Mouse (Mus musculus): ENCODE data around the gene Esr2. TPM values are rescaled to one million over a fixed set of nuclear protein-coding genes. Genes with fewer than 3 reads are reported as not detected.
A peak's percentile ranks its signal among the peaks of the same experiment; 100 is the strongest.
"Not testable (repeated sequence)": the region's sequence is repeated elsewhere in the genome, so short reads cannot be mapped to it uniquely, and the experiment has no call there.

The Esr2 gene
- polyA plus RNA-seq, 1 experiment from 2014 or later, result 0.64 TPM

- Histone ChIP-seq H3K36me3 (no peaks in the 10 kb centered on the region), H3K9me3 (no peaks in the 10 kb centered on the region), H3K27ac (no peak overlapping the region), H3K9ac (no peak overlapping the region), H3K4me1 (no peaks in the 10 kb centered on the region), H3K4me2 (replicated peaks) (no peak overlapping the region), H3K4me3 (no peak overlapping the region), H3K27me3 (no peaks in the 10 kb centered on the region)
- WGBS, result 39% methylated on average over 8 of the region's 8 CpGs
- no peak for ATAC-seq (ENCODE audit: insufficient number of reproducible peaks, insufficient read depth, low FRiP score, low TSS enrichment)
These were observed 10.8 kb upstream of the Esr2 start for GRCm38 (mm10) chr12:76187849-76188248.

- WGBS, result 97% methylated on average over 1 of the region's 1 CpGs
- Histone ChIP-seq H3K4me1 (no peaks in the 10 kb centered on the region), H3K27me3 (no peaks in the 10 kb centered on the region), H3K36me3 (no peaks in the 10 kb centered on the region), H3K9ac (no peak overlapping the region), H3K9me3 (no peaks in the 10 kb centered on the region), H3K4me3 (no peak overlapping the region), H3K4me2 (replicated peaks) (no peak overlapping the region), H3K27ac (no peak overlapping the region)
- ATAC-seq (ENCODE audit: insufficient number of reproducible peaks, insufficient read depth, low FRiP score, low TSS enrichment), result no peak
These were observed 9.4 kb upstream of the Esr2 start for GRCm38 (mm10) chr12:76186473-76186872.

- Histone ChIP-seq H3K36me3 (no peaks in the 10 kb centered on the region), H3K9me3 (no peaks in the 10 kb centered on the region), H3K4me2 (replicated peaks) (no peak overlapping the region), H3K27me3 (no peaks in the 10 kb centered on the region), H3K4me3 (no peak overlapping the region), H3K4me1 (no peaks in the 10 kb centered on the region), H3K27ac (no peak overlapping the region), H3K9ac (no peak overlapping the region)
- WGBS, result 57% methylated on average over 10 of the region's 10 CpGs
- no peak for ATAC-seq (ENCODE audit: insufficient number of reproducible peaks, insufficient read depth, low FRiP score, low TSS enrichment)
These were observed 8.2 kb upstream of the Esr2 start for GRCm38 (mm10) chr12:76185167-76185816.

- ATAC-seq (ENCODE audit: insufficient number of reproducible peaks, insufficient read depth, low FRiP score, low TSS enrichment), result no peak
- H3K36me3 ChIP-seq, result no peaks in the 10 kb centered on the region
- no peak overlapping the region for H3K4me2 ChIP-seq (replicated peaks)
- H3K9ac ChIP-seq, result no peak overlapping the region
- no peaks in the 10 kb centered on the region for H3K27me3 ChIP-seq
- no peaks in the 10 kb centered on the region for H3K4me1 ChIP-seq
- no peak overlapping the region for H3K27ac ChIP-seq
- 44% methylated on average over 6 of the region's 6 CpGs for WGBS
- no peaks in the 10 kb centered on the region for H3K9me3 ChIP-seq
- H3K4me3 ChIP-seq, result no peak overlapping the region
These were observed 7.2 kb upstream of the Esr2 start for GRCm38 (mm10) chr12:76184271-76184670.

- no peaks in the 10 kb centered on the region for H3K27me3 ChIP-seq
- H3K9me3 ChIP-seq, result no peaks in the 10 kb centered on the region
- no peak overlapping the region for H3K4me2 ChIP-seq (replicated peaks)
- H3K27ac ChIP-seq, result no peak overlapping the region
- 89% methylated on average over 6 of the region's 6 CpGs for WGBS
- H3K4me1 ChIP-seq, result 0 out of 2 replicates have a peak, but pooled peaks cover 3% of the 10 kb centered on the region
- no peaks in the 10 kb centered on the region for H3K36me3 ChIP-seq
- H3K4me3 ChIP-seq, result no peak overlapping the region
- ATAC-seq (ENCODE audit: insufficient number of reproducible peaks, insufficient read depth, low FRiP score, low TSS enrichment), result no peak
- H3K9ac ChIP-seq, result no peak overlapping the region
These were observed 5.8 kb upstream of the Esr2 start for GRCm38 (mm10) chr12:76182831-76183230.

- H3K9ac ChIP-seq, result no peak overlapping the region
- H3K4me3 ChIP-seq, result no peak overlapping the region
- H3K27me3 ChIP-seq, result no peaks in the 10 kb centered on the region
- ATAC-seq (ENCODE audit: insufficient number of reproducible peaks, insufficient read depth, low FRiP score, low TSS enrichment), result no peak
- no peak overlapping the region for H3K4me2 ChIP-seq (replicated peaks)
- no peaks in the 10 kb centered on the region for H3K36me3 ChIP-seq
- WGBS, result 62% methylated on average over 8 of the region's 8 CpGs
- H3K27ac ChIP-seq, result no peak overlapping the region
- H3K4me1 ChIP-seq, result 0 out of 2 replicates have a peak, but pooled peaks cover 3% of the 10 kb centered on the region
- no peaks in the 10 kb centered on the region for H3K9me3 ChIP-seq
These were observed 4.4 kb upstream of the Esr2 start for GRCm38 (mm10) chr12:76181471-76181870.

GRCm38 (mm10) chr12:76180442-76180841, 3.4 kb upstream of the Esr2 start:
- Histone ChIP-seq H3K36me3 (no peaks in the 10 kb centered on the region), H3K4me1 (0 out of 2 replicates have a peak, but pooled peaks cover 3% of the 10 kb centered on the region), H3K27me3 (no peaks in the 10 kb centered on the region), H3K4me3 (no peak overlapping the region), H3K27ac (no peak overlapping the region), H3K9ac (no peak overlapping the region), H3K4me2 (replicated peaks) (no peak overlapping the region), H3K9me3 (no peaks in the 10 kb centered on the region)
- no peak for ATAC-seq (ENCODE audit: insufficient number of reproducible peaks, insufficient read depth, low FRiP score, low TSS enrichment)
- WGBS, result 76% methylated on average over 6 of the region's 6 CpGs

- H3K4me3 ChIP-seq, result no peak overlapping the region
- no peak overlapping the region for H3K27ac ChIP-seq
- H3K36me3 ChIP-seq, result no peaks in the 10 kb centered on the region
- WGBS, result 51% methylated on average over 4 of the region's 4 CpGs
- H3K27me3 ChIP-seq, result no peaks in the 10 kb centered on the region
- 0 out of 2 replicates have a peak, but pooled peaks cover 3% of the 10 kb centered on the region for H3K4me1 ChIP-seq
- H3K9me3 ChIP-seq, result no peaks in the 10 kb centered on the region
- no peak overlapping the region for H3K9ac ChIP-seq
- ATAC-seq (ENCODE audit: insufficient number of reproducible peaks, insufficient read depth, low FRiP score, low TSS enrichment), result no peak
- H3K4me2 ChIP-seq (replicated peaks), result no peak overlapping the region
These were observed 2.5 kb upstream of the Esr2 start for GRCm38 (mm10) chr12:76179527-76179926.

- ATAC-seq (ENCODE audit: insufficient number of reproducible peaks, insufficient read depth, low FRiP score, low TSS enrichment), result no peak
These were observed 2.0 kb upstream of the Esr2 start for GRCm38 (mm10) chr12:76179051-76179450.

GRCm38 (mm10) chr12:76177864-76178518, 932 bp upstream of the Esr2 start:
- 41% methylated on average over 16 of the region's 16 CpGs for WGBS
- Histone ChIP-seq H3K27ac (no peak overlapping the region), H3K4me2 (replicated peaks) (peak overlapping the region; percentile 94; the same call in 1 of the 2 replicates), H3K4me1 (0 out of 2 replicates have a peak, but pooled peaks cover 3% of the 10 kb centered on the region), H3K9me3 (no peaks in the 10 kb centered on the region), H3K9ac (no peak overlapping the region), H3K36me3 (no peaks in the 10 kb centered on the region), H3K27me3 (no peaks in the 10 kb centered on the region), H3K4me3 (no peak overlapping the region)
- ATAC-seq (ENCODE audit: insufficient number of reproducible peaks, insufficient read depth, low FRiP score, low TSS enrichment), result peak; percentile 80; the same call in 1 of the 2 replicates

More at GRCm38 (mm10) chr12:76179051-76179450, 2.0 kb upstream of the Esr2 start:
- H3K4me2 ChIP-seq (replicated peaks), result no peak overlapping the region
- WGBS, result 75% methylated on average over 5 of the region's 5 CpGs
- H3K27me3 ChIP-seq, result no peaks in the 10 kb centered on the region
- no peak overlapping the region for H3K27ac ChIP-seq
- H3K36me3 ChIP-seq, result no peaks in the 10 kb centered on the region
- H3K4me1 ChIP-seq, result 0 out of 2 replicates have a peak, but pooled peaks cover 3% of the 10 kb centered on the region
- no peak overlapping the region for H3K4me3 ChIP-seq
- no peaks in the 10 kb centered on the region for H3K9me3 ChIP-seq
- H3K9ac ChIP-seq, result no peak overlapping the region

- Histone ChIP-seq H3K27ac (no peak overlapping the region), H3K4me1 (0 out of 2 replicates have a peak, but pooled peaks cover 6% of the 10 kb centered on the region), H3K4me2 (replicated peaks) (no peak overlapping the region), H3K9ac (no peak overlapping the region), H3K36me3 (no peaks in the 10 kb centered on the region), H3K4me3 (no peak overlapping the region), H3K27me3 (no peaks in the 10 kb centered on the region), H3K9me3 (no peaks in the 10 kb centered on the region)
- 24% methylated on average over 5 of the region's 5 CpGs for WGBS
- no peak for ATAC-seq (ENCODE audit: insufficient number of reproducible peaks, insufficient read depth, low FRiP score, low TSS enrichment)
These were observed 11.4 kb downstream of the Esr2 start for GRCm38 (mm10) chr12:76165641-76166040.

- H3K4me1 ChIP-seq, result not testable (repeated sequence)
- WGBS, result 13% methylated on average over 30 of the region's 30 CpGs
These were observed 24.7 kb downstream of the Esr2 start for GRCm38 (mm10) chr12:76152389-76152788.

More at GRCm38 (mm10) chr12:76152389-76152788, 24.7 kb downstream of the Esr2 start:
- not testable (repeated sequence) for ATAC-seq (ENCODE audit: insufficient number of reproducible peaks, insufficient read depth, low FRiP score, low TSS enrichment); H3K27ac ChIP-seq; H3K36me3 ChIP-seq; H3K9me3 ChIP-seq; H3K27me3 ChIP-seq
- peak overlapping the region; percentile 36 for H3K4me3 ChIP-seq
- peak overlapping the region; percentile 60 for H3K4me2 ChIP-seq (replicated peaks)
- peak overlapping the region; percentile 38; the same call in 1 of the 2 replicates for H3K9ac ChIP-seq
